Mouse (Mus musculus): Measurements from ENCODE around the gene Olfr1016.

The Olfr1016 gene

DNA sequence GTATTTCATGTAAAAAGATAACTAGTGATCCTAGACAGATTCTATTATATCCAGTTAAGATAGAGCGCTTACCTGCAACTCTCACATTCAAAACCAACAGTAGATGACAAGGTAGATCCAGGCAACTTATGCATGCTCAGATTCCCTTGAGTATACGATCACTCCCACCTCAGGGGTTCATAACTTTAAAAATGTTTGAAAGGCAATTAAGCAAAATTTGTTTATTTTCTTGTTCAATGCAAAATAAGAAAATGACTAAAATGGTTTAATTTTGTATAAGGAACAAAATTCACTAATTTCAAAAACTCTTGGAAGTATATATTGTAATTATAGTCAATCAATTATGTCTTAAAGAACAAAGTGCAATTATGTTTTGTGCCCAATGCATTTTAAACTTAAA is at the start of gene Olfr1016:
TSS of gene Olfr1016 (minus strand) at position 101 of the 400 bp plus-strand sequence.
- no peak for DNase-seq (ENCODE audit: low spot score in 2 of 2)

DNA sequence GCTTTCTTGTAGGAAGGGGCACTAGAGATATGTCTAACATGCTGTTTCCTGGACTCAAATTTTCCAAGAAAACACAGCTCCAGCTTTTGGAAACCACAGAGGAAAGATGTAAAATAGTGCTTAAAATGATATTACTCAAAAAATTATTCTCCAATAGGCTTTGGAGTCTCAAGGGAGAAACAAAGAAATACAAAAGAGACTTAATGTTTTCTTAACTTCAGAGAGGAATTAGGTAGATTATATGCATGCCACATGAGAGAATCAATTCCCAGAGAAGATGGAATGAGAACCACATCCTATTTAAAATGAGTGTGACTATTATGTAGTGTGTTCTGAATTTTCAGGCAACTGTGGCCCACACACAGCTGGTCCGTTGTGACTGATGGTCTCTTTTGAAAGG is 44.4 kb upstream of the Olfr1016 start, which contains the start of gene Olfr1020:
TSS of gene Olfr1020 (plus strand) at position 301 of the 400 bp plus-strand sequence.
- no peak for DNase-seq (ENCODE audit: low spot score in 2 of 2)

DNA sequence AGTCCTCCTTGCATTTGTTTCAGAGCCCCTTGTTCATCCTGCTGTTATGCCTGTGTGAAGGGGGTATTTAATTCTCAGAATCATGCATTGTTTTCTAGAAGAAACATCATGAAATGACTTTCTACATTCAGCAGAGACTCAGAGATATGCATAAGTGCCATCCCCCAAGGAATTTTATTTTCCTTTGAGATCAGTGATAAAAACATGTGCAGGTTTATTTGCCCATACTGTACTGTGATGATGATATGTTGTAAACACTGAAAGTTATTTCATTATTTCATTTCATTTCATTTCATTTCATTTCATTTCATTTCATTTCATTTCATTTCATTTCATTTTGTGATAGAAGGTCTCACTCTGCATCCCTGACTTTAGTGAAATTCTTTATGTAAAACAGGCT is 43.0 kb upstream of the Olfr1016 start, which contains the start of gene Olfr1019:
TSS of gene Olfr1019 (minus strand) at position 101 of the 400 bp plus-strand sequence.
- DNase-seq (ENCODE audit: low spot score in 2 of 2), result no peak

DNA sequence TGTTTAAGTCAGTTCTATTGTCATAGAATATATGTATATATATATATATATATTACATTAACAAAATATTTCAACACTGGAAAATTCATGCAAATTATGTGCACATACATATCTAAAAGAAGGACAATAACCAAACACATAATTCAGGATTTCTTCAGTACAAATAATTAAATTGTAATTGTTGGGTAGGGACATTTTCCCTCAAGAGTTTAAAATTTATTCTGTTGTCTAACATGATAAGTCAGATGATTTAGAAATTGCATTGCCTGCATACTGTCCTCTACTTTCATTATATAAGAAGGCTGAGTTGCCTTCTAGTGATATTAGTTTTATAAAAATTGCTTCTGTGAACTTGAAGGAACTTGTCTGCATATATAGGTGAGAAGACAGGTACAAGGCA is 15.8 kb upstream of the Olfr1016 start, which contains the start of gene Olfr1018:
TSS of gene Olfr1018 (plus strand) at position 301 of the 400 bp plus-strand sequence.
- no peak for DNase-seq (ENCODE audit: low spot score in 2 of 2)

DNA sequence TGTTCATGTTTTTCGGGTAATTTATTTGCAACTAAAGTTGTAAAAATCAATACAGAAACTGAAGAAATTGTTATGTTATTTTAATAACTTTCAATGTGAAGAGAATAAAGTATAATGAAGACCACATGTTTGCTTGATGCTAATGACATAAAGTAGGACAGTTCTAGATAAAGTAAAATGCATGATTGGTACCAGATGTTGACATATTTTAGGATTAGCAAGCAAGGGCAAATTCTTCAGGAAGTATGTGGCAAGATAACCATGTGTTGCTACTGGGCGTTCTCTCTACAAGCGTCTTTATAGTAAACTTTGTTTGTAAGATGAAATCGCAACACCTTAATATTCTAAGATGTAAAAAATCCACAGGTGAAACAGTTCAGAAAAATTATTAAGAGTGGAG is 2.2 kb upstream of the Olfr1016 start:
- no peak for DNase-seq (ENCODE audit: low spot score in 2 of 2)

DNA sequence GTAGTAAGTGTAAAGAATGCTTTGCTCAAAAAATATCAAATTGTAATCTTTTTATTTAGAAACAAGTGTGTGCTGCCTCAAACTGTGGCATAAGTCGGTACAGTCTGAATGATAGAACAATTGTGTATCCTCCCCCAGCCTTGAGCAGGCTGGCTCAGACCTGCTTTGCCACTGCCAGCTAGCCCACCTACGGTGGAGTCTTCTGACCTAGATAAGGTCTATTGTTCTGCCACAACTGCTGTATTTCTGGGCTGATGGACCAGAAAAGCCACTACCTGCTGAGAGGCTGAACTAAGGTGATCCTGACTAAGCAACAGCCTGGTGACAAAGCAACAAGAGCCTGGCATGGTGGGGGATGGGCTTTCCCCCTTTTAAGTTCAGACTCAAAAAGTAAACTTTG is 10.0 kb downstream of the Olfr1016 start:
- no peak for DNase-seq (ENCODE audit: low spot score in 2 of 2)

DNA sequence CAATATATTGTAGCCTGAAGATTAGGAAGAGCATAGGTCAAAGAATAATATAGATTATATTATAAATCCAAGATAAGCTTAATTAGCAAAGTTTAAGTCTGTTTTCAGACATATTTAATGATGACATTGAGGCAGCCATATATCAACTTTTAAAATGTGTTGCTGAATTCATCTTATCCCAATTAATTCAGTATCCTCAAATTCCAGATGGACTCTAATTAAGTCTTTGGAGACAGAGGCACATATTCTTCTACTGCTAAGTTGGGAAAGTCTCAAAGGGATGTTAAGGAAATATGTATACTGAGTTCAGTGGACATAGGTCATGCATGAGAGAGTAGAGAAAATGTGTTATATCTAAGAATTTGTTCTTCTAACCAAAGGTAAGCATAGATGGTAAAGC is 20.6 kb downstream of the Olfr1016 start, which contains the start of gene Olfr1015:
TSS of gene Olfr1015 (plus strand) at position 301 of the 400 bp plus-strand sequence.
- DNase-seq (ENCODE audit: low spot score in 2 of 2), result no peak

DNA sequence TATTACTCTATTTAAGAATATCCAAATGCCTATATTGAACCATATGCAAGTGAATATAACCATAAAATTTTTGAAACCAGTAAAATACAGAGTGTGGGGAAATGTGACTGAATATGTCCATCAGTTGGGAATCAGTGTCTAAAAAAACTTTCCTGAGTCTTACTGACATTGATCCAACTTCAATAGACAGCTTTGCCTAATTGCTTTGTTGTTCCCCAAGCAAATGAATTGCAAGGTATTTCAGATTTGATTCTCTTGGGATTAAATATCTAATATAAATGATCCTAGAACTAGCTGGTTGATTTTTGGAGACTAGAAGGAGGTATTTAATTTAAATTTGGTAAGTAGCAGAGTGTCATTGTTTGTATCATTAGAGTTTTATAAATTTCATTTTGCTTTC is 29.9 kb downstream of the Olfr1016 start, which contains the start of gene Olfr1014:
TSS of gene Olfr1014 (plus strand) at position 301 of the 400 bp plus-strand sequence.
- no peak for DNase-seq (ENCODE audit: low spot score in 2 of 2)

DNA sequence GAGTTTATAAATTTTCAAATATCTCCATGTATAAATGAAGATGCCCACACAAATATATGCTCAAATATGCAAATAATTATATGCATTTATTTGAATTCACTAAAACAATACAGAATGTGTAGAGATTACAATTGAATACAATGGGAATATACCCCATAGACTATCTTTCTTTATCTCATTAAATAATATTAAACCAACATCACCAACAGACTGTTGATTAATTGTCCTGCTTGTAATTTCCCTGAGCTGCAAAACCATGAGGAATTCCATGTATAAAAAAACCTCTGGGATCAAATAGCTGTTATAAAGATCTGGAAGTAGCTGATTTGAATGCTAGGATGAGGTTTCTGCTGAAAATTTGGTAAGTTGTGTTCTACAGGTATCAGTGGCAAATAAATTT is 35.5 kb downstream of the Olfr1016 start, which contains the start of gene Olfr1013:
TSS of gene Olfr1013 (plus strand) at position 301 of the 400 bp plus-strand sequence.
- no peak for DNase-seq (ENCODE audit: low spot score in 2 of 2)

DNA sequence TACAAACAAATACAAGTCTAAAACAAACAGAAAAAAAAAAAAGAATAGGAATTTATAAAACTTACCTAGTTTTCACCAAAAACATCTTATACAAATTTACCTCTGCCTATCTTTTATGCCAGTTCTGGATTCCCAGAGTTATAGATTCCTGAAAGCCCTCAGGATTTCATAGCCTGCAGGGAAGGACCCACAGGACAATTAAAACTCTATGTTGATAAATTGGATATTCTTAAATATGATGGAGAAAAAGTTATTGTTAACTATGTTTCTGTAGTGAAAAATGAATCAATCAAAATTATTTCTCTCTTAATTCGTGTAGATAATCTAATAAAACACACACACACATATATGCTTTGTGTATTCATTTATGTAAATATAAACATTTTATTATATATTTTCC is 39.7 kb downstream of the Olfr1016 start, which contains the start of gene Olfr1012:
TSS of gene Olfr1012 (minus strand) at position 101 of the 400 bp plus-strand sequence.
- no peak for DNase-seq (ENCODE audit: low spot score in 2 of 2)

DNA sequence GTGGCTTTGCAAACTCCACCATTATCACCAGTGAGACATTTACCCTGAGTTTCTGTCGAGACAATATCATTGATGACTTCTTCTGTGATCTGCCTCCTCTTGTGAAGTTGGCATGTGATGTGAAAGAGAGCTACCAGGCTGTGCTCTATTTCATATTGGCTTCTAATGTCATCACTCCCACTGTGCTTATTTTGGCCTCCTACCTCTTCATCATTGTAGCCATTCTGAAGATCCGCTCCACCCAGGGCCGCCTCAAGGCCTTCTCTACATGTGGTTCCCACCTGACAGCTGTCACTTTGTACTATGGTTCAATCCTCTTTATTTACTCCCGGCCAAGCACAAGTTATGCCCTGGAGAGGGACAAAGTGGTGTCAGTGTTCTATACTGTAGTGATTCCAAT is 48.5 kb downstream of the Olfr1016 start:
- DNase-seq (ENCODE audit: low spot score in 2 of 2), result no peak
